Mouse (Mus musculus) CH12.LX (cell line): ENCODE results near the gene Slamf6.

Experiments used
- CTCF ChIP-seq, 2 experiments: IDR thresholded peaks in 1 of 2; conservative IDR thresholded peaks in 1 of 2; 2 replicates each; pipeline ENCODE4 v1.5.1; 2011 to 2012; ENCODE audit warnings: low read depth in 2 of 2, low read length in 2 of 2, improper control_type of control experiment in 1 of 2, inconsistent platforms in 1 of 2, mild to moderate bottlenecking in 1 of 2, moderate library complexity in 1 of 2
- EP300 ChIP-seq: IDR thresholded peaks from 2 replicates; pipeline ENCODE4 v1.6.1; 2011; ENCODE audit warnings: low read length, improper control_type of control experiment
- HCFC1 ChIP-seq: IDR thresholded peaks from 2 replicates; pipeline ENCODE4 v1.6.1; 2012; ENCODE audit warnings: low read depth, mild to moderate bottlenecking, inconsistent platforms, low read length, improper control_type of control experiment
- KAT2A ChIP-seq: IDR thresholded peaks from 2 replicates; pipeline ENCODE4 v1.6.1; 2012; ENCODE audit warnings: low read length, improper control_type of control experiment, inconsistent platforms; ENCODE audit not compliant: insufficient replicate concordance
- MAX ChIP-seq: IDR thresholded peaks from 2 replicates; pipeline ENCODE4 v1.6.1; 2011; ENCODE audit warnings: low read length, improper control_type of control experiment
- MXI1 ChIP-seq: IDR thresholded peaks from 2 replicates; pipeline ENCODE4 v1.6.1; 2011; ENCODE audit warnings: mild to moderate bottlenecking, low read depth, low read length, improper control_type of control experiment
- POLR2A ChIP-seq: IDR thresholded peaks from 2 replicates; pipeline ENCODE4 v1.6.1; 2011; ENCODE audit warnings: low read depth, mild to moderate bottlenecking, improper control_type of control experiment, low read length
- POLR2AphosphoS2 ChIP-seq: IDR thresholded peaks from 2 replicates; pipeline ENCODE4 v1.6.1; 2011; ENCODE audit warnings: low read depth, low read length, improper control_type of control experiment
- RAD21 ChIP-seq: IDR thresholded peaks from 2 replicates; pipeline ENCODE4 v1.6.1; 2011; ENCODE audit warnings: low read depth, mild to moderate bottlenecking, low read length, improper control_type of control experiment, moderate library complexity
- SMC3 ChIP-seq: IDR thresholded peaks from 2 replicates; pipeline ENCODE4 v1.6.1; 2011; ENCODE audit warnings: low read depth, low read length, improper control_type of control experiment
- TCF12 ChIP-seq: IDR thresholded peaks from 2 replicates; pipeline ENCODE4 v1.6.1; 2014; ENCODE audit warnings: low read depth, mild to moderate bottlenecking, inconsistent platforms, low read length, improper control_type of control experiment
- ZC3H11A ChIP-seq: IDR thresholded peaks from 2 replicates; pipeline ENCODE4 v1.6.1; 2012; ENCODE audit warnings: low read depth, mild to moderate bottlenecking, inconsistent platforms, low read length, improper control_type of control experiment
- ZKSCAN1 ChIP-seq: IDR thresholded peaks from 2 replicates; pipeline ENCODE4 v1.6.1; 2012; ENCODE audit warnings: low read depth, inconsistent platforms, low read length, improper control_type of control experiment, borderline replicate concordance
- ZMIZ1 ChIP-seq: IDR thresholded peaks from 2 replicates; pipeline ENCODE4 v1.6.1; 2012; ENCODE audit warnings: low read depth, mild to moderate bottlenecking, inconsistent platforms, low read length, improper control_type of control experiment

DNA sequence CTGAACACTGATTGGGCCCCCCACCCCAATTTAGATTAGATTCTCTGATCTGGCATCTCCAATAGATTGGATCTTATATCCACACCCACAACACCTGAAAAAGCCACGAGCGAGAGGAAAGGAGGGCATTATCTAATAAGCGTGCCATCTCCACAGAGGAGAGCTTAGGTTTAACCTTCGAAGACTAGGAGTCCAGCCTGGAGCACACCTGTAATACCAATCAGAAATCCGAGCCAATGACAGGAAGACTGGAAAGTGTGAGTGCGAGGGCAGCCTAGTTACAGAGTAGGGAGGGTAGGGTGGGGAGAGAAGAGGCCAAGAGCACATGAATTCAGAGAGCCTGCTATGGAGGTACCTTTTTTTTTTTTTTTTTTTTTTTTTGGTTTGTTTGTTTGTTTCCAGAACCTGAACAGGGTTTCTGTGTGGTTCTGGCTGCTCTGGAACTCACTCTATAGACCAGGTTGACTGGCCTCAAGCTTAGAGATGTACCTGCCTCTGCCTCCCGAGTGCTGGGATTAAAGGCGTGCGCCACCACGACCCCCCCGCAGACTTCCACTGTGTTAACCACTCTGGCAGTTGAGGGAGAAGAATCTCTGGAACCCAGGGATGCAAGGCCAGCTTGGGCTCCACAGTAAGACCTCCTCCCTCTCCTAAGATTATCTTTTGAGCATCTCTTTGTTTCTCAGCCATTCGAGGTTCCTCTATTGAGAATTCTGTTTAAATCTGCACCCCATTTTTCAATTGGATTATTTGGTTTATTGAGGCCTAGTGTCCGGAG is 81.7 kb downstream of the Slamf6 start:
- no peak for TF ChIP-seq POLR2AphosphoS2
- TF ChIP-seq POLR2A, result no peak
- no peak for TF ChIP-seq ZKSCAN1
- no peak for TF ChIP-seq MAX
- no peak for TF ChIP-seq CTCF (conservative IDR thresholded peaks at IDR 0.05 in 1 of 2, IDR thresholded peaks at IDR 0.05 in 1 of 2; ENCODE audit: low read depth in 2 of 2, low read length in 2 of 2)
- TF ChIP-seq ZMIZ1, result no peak
- no peak for TF ChIP-seq MXI1
- no peak for TF ChIP-seq HCFC1
- TF ChIP-seq EP300, result no peak
- no peak for TF ChIP-seq RAD21
- TF ChIP-seq TCF12, result no peak
- no peak for TF ChIP-seq KAT2A
- no peak for TF ChIP-seq SMC3
- TF ChIP-seq ZC3H11A, result no peak
